Mouse (Mus musculus) 3134 (cell line): ENCODE measurements around the gene Aox2.

Experiments
- DNase-seq: peaks from one replicate; pipeline ENCODE4 v3.0.0-alpha.2; 2011; ENCODE audit warnings: low spot score; ENCODE audit not compliant: insufficient read length; ENCODE audit errors: extremely low read depth

The Aox2 gene

GRCm38 (mm10) chr1:58278026-58278425, at the start of gene Aox2:
Gene Aox2, plus strand, starts transcription at chr1:58278326.
- DNase-seq: no peak

- DNase-seq: no peak
Observed at GRCm38 (mm10) chr1:58228916-58229315, 49.2 kb upstream of the Aox2 start.

DNA sequence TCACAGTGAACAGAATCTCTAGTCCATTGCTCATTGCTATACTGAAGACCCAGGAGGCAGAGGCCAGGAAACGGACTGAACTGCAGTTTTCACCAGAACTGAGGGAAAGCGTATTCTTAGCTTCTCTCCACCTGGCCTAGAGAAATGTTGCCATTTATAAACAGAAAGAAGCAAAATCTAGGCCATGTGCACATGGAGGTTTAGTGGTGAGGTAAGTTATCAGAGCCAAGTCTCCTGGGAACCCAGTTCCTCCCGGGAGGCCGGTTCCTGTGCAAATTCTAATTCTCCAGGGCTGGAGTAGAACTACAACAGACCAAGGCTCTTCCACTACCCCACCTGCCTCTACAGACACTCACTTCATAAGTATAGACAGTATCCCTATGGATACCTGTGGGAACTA, 48.4 kb upstream of the Aox2 start:
- no peak for DNase-seq

DNA sequence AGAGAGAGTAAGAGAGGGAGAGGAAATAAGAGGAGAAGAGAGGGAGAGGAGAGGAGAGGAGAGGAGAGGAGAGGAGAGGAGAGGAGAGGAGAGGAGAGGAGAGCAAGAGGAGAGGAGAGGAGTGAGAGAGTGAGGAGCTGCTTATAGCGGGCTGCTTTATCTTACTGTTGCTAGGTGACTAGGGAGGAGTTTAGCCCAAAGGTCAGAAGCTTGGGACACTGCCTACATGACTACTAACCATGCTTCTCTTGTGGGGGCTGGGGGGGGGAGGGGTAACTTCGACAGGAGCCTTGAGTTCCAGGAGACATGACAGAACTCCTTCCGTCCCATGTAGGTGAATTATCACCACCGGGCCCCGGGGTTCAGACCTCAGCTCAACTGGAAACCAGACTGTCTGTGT, 47.6 kb upstream of the Aox2 start:
- no peak for DNase-seq

GRCm38 (mm10) chr1:58235405-58235804, 42.7 kb upstream of the Aox2 start:
- DNase-seq: no peak

GRCm38 (mm10) chr1:58237527-58238299, 40.4 kb upstream of the Aox2 start:
- DNase-seq: no peak

GRCm38 (mm10) chr1:58238440-58238839, 39.7 kb upstream of the Aox2 start:
- DNase-seq: no peak

DNA sequence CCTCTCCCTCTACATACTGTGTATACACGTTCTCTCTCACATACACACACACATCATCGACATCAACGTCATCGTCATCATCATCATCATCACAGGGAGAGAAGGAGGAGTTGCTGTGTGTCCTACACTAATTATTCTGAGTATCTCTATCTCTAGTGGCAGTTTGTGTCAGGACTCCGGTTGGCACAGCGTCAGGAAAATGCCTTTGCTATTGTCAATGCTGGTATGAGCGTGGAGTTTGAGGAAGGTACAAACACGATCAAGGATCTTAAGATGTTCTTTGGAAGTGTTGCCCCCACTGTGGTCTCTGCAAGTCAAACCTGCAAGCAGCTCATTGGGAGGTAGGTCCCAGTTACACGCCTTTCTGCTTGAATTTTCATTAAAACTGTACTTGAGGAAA, 39.2 kb upstream of the Aox2 start:
- no peak for DNase-seq

DNA sequence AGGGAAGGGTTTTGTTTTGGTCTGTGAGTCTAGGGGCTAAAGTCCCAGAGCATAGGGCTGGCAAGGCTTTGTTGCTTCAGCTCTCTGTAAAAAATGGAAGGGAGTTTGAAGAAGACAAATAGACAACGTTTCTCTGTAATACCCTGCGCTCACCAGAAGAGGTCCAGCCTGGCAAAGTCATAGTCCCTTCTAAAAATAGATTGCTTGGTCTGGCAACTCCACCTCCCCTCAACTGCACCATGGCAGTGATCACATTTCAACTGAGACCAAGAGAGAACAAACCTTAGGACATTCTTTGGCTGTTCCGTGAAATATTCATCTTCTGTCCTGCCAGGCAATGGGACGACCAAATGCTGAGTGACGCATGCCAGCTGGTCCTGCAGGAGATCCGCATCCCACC, 37.8 kb upstream of the Aox2 start:
- no peak for DNase-seq

- no peak for DNase-seq
Observed at GRCm38 (mm10) chr1:58244487-58244886, 33.6 kb upstream of the Aox2 start.

GRCm38 (mm10) chr1:58248518-58248917, 29.6 kb upstream of the Aox2 start:
- no peak for DNase-seq

DNA sequence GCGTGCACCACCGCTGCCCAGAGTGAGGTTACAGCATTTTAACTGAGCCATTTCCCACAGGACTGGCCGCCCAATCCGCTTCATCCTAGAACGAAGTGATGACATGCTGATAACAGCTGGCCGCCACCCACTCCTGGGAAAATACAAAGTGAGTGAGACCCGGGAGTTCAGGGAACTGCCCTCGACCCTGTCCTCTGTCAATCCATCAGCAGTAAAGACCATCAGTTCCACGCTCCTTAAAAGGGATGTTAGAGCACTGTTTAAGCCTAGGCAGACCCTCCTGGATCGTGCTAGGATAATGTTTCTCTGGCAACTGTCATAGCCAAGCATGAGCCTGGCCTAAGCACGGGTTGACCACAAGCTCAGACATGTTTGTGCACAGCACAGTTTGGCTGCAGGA, 24.7 kb upstream of the Aox2 start:
- no peak for DNase-seq

DNA sequence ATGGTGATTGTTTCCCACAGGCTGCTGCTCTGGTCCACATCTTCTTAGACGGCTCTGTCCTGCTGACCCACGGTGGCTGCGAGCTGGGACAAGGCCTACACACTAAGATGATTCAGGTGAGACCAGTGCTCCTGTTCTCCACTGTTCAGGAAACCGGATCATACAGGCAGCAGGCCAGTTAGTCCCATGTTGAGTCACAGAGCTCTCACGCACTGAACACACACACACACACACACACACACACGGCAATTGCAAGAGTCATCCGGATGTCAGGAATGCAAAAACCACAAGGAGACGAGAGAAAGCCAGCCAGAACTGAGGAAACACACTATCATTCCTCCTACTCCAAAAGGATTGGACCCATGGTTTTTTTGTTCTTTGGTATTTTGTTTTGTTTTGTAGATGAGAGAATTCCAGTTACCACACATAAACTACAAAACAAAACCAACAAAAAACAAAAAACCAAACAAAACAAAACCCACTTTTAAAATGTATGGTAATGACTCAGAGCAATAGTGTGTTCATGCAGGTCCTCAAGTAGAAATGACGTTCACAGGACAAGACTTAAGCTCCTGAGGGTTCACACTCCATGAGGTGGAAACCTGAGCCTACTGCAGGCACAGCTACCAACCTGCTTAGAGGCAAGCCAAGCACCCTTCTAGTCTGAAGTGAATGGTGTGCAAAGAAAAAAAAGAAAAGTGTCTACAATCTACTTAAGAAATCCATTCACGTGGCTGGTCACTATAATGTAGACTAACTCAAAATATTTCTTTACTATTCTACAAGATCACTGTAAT, 20.7 kb upstream of the Aox2 start:
- peak; percentile 56 for DNase-seq

DNA sequence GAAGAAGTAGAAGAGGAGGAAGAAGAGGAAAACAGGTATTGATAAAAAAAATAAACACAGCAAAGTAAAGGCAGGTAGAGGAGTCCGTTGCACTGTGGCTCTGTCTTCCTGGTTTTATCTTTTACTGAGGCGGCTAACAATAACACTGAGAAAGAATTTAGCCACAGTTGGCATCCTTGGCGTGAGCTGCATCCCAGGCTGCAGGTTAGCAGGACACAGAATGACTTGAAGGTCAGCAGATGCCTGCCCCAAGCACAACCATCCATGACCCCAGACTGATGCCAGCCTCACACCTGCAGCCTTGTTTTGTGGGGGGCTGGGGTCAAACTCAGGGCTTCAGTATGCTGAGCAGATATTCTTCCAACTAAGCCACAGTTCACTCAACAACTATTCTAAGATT, 17.8 kb upstream of the Aox2 start:
- no peak for DNase-seq

DNA sequence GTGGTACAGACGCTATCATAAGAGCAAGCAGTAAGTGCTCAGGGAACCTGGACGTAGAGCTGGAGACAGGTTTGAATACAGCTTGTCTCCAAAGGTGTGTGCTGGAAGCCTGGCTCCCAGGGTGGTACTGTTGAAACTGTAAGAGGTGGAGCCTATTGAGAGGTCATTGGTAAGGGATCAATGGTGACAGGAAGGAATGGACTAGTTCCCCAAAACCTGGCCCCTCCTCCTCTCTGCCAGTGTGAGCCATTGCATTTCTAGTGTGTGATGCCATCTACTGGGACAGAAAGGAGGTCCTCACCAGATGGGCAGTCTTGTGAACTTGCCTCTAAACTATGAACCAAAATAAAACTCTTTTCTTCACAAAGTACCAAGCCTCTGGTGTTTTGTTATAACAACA, 9.9 kb upstream of the Aox2 start:
- DNase-seq: no peak

- no peak for DNase-seq
Observed at GRCm38 (mm10) chr1:58270807-58271569, 7.1 kb upstream of the Aox2 start.

DNA sequence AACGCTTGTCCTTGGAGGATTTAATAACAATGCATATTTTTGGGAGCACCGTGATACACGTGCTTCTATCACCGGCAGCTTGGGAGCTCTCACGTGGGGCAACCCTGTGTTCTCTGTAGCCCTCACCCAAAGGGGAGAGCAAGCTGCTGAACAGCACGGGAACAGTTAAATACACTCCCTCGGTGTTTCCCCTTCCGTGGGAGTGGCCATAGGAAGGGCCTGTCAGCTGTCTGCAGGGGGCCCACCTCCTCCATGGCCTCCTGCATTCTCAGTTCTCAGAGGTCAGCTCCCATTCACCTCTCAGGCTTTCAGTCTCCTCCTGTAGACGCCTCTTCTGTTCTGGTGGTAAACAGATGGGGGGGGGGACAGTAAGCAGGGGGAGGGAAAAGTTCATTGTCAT, 2.2 kb upstream of the Aox2 start:
- no peak for DNase-seq

- DNase-seq: no peak
Observed at GRCm38 (mm10) chr1:58278513-58278912, 387 bp downstream of the Aox2 start.

GRCm38 (mm10) chr1:58280381-58280780, 2.3 kb downstream of the Aox2 start:
- DNase-seq: no peak

GRCm38 (mm10) chr1:58280939-58281624, 3.0 kb downstream of the Aox2 start:
- no peak for DNase-seq

GRCm38 (mm10) chr1:58281625-58281988, 3.5 kb downstream of the Aox2 start:
- no peak for DNase-seq
